Mouse (Mus musculus): ENCODE results near the gene Fam184a. TPM values are rescaled to one million over a fixed set of nuclear protein-coding genes. Genes with fewer than 3 reads are reported as not detected.
"Not testable (repeated sequence)": the region's sequence is repeated elsewhere in the genome, so short reads cannot be mapped to it uniquely, and the experiment has no call there.

The Fam184a gene
- total RNA-seq, 2 experiments from 2014 or later, result not detected

DNA sequence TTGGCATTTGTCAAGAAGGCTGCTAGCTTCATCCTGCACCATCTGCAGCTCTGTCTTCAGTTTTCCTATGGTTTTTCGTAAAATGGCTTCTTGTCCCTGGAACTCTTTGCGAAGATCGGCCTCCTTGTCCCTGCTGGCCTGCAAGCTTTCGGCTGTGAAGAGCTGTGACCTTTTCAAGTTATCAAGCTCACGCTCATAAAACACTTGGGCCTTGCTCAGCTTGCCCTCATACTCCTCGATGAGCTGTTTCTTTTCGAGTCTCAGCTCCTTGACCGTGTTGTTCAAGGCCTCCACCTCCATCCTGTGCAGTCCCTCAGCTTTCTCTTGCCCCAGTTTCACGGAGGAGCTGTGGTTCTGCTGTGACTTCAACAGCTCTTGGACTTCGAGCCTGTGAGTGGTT is 52.4 kb downstream of the Fam184a start:
- ATAC-seq (replicated peaks; ENCODE audit: low FRiP score, poor library complexity, severe bottlenecking), result no peak

DNA sequence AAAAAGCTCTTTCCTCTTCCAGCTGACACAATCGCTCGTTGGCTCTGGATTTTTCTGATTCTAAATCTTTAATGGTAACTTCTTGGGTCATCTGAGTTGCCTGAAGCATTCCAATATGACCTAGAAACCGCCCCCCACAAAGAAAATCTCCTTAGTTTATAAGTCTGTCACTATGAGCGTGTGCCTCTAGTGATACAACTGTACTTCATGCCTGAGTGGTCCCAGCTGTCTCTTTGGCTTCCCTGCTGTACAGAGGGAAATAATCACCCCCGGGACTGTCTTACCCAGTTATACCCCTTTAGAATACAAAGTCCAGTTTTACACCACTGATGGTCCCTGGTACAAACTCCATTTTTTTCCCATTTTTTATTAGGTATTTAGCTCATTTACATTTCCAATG is 56.2 kb downstream of the Fam184a start:
- ATAC-seq (replicated peaks; ENCODE audit: low FRiP score, poor library complexity, severe bottlenecking), result no peak

DNA sequence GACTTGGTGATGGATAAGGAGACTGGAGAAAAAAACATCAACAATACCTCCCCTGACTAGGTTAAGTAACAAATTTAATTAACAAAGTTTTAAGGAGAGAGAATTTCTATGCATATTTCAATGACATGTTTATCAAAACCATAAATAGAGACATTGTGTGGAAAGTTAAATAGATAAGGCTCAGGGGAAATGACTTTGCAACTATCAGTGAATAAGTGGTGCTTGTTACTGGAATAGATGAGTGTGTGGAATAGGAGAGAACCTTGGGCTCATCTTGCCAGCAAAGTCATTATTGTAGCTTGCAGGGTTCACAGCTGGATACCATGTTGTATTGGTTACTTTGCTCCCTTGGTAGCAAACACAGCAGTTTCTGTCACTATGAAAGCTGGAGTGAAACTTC is 59.7 kb downstream of the Fam184a start:
- ATAC-seq (replicated peaks; ENCODE audit: low FRiP score, poor library complexity, severe bottlenecking), result no peak

DNA sequence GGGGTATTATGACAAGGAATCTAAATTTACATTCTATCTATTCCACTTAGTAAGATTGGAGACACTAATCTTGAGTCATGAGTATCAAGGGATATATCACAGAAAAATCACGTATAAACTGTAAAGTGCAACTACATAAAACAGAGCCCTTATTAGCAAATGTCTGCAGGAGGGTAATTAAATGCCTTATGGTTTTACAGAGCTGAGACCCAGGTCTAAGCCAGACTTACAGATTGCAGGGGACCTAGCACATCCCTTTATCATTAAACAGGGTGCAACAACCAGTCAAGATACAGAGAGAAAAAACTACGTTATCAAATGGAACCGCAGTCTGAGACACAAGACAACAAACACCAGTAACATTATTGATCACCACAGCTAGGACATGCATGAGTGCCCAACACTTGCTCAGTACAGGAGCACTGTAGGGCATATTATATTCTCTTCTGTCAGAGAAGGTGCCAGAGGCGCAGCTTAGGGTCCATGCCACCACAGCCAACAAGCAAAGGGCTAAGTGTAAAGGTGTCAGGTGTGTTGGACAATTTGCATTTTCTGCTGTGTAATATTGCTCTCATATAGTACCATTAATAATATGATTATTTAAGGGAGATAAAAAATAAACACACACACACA is 61.9 kb downstream of the Fam184a start:
- ATAC-seq (replicated peaks; ENCODE audit: low FRiP score, poor library complexity, severe bottlenecking), result no peak

DNA sequence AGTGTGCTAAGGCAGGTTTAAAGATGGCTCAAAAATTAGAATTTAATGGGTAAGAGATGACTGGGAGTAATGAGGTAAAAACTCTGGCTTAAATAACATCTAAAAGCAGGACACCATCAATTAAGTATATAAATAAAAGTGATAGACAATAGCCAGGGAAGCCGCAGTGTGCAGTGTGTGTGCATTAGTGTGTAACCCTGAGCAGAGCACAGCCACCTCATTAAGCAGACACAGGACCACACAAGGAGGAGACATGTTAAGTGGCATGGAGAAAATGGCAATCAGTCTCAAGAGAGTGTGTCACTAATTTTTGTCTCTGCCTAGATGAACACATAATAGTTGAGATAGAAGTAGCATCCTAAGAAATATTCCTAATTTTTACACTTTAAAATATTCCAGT is 62.4 kb downstream of the Fam184a start:
- no peak for ATAC-seq (replicated peaks; ENCODE audit: low FRiP score, poor library complexity, severe bottlenecking)

DNA sequence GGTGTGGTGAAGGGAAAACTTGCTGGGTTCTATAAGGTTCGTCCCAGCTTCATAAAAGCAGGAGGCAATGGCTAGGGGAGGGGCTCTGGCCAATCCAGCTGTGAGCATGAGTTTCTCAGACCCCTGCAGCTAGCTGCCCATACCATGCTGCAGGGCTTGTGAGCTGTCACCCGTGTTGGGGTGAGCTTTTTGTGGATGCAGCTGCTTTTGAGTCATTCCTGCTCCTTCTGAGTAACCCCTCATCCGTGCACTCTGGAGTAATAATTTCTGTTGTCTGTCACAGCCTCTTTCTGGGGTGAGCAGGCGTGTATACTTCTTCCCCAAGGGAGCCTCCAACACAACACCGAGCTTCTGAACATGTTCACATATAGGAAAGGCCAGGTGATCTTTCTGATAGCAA is 63.0 kb downstream of the Fam184a start:
- ATAC-seq (replicated peaks; ENCODE audit: low FRiP score, poor library complexity, severe bottlenecking), result no peak

DNA sequence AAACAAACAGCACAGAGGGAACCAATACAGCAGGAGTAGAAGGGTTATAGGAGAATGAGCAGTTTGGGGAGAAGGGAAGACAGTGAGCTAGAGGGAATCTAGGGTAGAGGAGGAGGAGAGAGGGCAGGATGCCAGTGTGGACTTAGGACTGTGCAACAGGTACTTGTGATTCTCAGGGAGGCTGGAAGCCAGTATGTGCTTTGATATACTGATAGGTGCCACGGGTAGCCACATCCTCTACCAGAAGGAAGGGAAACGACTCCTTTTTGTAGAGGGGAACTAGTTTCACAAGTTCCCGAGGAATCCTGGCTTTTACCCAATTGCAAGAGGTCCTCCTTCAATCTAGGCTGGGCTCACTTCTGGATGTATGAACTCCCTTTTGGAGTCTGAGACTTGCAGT is 65.1 kb downstream of the Fam184a start:
- no peak for ATAC-seq (replicated peaks; ENCODE audit: low FRiP score, poor library complexity, severe bottlenecking)

DNA sequence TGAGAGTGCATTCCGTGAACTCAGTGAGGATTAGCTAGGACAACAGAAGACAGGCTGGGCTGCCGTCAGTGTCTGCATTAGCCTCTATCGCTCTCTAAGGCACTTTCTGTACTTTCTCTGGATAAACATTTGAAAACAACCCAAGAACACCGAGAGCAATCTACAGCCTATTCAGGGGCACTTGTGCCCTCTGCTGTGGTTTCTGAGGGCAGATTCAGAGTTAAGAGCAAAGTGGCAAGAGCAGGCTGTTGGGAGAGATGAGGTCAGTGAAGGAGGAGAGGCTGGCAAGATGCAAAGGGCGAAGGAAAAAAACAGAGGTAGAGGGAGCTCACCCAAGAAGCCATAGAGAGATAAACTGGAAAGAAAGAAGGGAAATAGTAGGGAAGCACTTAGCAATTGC is 67.7 kb downstream of the Fam184a start:
- ATAC-seq (replicated peaks; ENCODE audit: low FRiP score, poor library complexity, severe bottlenecking), result no peak

DNA sequence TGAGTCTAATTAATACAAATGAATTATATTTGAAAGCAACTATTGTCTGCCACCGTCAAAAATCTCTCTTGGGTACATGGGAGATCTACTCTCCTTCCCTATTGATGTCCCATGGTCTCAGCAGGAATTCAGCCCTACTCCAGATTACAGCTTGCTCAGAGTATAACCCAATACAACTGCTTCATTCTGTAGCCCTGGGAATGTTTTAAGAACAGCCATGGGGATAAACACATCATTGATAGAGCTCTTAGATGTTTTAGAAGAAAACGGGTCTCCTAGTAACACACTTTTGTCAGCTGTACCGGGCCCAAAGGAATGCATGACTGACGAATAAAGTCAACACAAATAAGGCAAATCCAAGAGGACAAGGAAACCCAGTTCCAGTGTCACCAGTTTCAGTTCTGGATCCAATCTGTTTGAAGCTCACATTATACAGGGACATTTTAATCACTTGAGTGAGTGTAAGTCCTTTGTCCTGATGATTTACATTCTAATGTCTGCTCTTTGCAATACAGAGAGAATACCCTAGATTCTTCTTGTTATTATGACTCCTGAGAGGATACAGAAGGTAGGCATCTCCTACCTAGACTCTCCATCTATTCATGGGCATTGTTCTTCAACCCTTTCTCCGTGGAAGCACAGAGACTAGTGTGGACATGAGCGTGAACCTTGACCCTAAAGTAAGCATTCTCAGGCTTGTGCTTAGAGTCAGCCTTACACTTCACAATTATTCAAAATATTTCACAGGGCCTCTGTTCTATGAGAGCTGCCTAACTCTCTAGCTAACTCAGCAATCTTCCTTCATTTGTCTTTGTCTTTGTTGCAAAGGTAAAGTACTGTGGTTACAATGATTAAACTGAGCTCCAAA is 71.0 kb downstream of the Fam184a start:
- no peak for ATAC-seq (replicated peaks; ENCODE audit: low FRiP score, poor library complexity, severe bottlenecking)

DNA sequence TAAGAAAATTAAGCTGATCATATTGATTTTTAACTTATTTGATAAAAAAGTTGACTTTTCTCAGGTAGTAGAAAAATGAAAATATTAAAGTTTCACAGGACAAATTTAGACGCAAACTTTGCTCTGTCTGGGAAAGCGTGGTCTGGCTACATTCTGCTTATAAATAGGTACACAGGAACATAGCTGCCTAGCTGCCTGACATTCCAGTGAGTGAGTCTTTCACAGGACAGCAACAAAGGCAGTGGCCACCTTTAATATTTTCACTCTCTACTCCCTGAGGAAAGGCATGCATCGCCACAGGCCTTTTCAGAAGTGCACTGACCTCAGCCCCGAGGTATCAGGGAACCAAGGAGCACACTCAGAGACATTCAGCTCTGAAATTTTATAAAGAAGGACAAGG is 89.1 kb downstream of the Fam184a start:
- no peak for ATAC-seq (replicated peaks; ENCODE audit: low FRiP score, poor library complexity, severe bottlenecking)

DNA sequence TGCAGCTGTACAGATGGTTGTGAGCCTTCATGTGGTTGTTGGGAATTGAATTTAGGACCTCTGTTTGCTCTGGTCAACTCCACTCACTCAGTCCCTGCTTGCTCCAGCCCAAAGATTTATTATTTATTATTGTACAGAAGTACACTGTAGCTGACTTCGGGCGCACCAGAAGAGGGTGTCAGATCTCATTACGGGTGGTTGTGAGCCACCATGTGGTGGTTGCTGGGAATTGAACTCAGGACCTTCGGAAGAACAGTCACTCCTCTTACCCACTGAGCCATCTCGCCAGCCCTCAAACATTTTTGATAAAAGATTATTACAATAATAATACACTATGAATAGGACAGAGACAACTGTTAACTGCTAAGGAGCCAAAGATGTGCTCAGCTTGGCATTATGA is 96.7 kb downstream of the Fam184a start:
- ATAC-seq (replicated peaks; ENCODE audit: low FRiP score, poor library complexity, severe bottlenecking), result not testable (repeated sequence)

DNA sequence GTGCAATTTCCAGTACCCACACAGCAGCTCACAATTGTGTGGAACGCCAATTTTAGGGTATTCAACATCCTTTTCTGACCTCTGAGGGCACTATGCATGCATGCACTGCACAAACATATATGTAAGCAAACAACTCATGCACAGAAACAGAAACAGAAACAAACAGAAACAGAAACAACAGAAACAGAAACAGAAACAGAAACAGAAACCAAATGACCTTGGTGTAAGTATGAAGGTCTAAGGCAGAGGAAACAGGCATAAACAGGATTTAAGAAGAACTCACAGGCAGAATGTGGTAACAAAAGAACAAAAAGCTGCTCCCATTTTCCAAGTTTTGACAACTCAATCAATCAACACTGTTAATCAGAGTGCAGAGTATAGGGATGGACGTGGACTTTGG is 100.2 kb downstream of the Fam184a start:
- ATAC-seq (replicated peaks; ENCODE audit: low FRiP score, poor library complexity, severe bottlenecking), result no peak

DNA sequence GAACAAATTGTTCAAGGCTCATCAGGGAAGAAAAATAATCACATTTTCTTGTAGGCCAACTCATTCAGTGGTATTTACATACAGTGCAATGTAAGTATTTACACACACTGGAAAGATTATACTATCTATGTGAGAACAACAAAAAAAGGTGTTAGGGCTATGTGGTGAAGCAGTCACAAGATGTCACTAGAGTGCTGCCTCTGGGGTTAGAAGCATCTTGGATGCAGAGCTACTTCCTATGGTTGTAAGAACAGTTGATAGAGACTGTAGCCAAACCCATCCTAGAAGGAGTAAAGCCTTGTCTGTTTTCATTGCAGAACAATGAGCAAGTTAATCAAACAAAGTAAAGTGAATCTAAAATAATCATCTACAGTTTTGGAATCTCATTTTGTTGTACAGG is 109.4 kb downstream of the Fam184a start:
- no peak for ATAC-seq (replicated peaks; ENCODE audit: low FRiP score, poor library complexity, severe bottlenecking)

DNA sequence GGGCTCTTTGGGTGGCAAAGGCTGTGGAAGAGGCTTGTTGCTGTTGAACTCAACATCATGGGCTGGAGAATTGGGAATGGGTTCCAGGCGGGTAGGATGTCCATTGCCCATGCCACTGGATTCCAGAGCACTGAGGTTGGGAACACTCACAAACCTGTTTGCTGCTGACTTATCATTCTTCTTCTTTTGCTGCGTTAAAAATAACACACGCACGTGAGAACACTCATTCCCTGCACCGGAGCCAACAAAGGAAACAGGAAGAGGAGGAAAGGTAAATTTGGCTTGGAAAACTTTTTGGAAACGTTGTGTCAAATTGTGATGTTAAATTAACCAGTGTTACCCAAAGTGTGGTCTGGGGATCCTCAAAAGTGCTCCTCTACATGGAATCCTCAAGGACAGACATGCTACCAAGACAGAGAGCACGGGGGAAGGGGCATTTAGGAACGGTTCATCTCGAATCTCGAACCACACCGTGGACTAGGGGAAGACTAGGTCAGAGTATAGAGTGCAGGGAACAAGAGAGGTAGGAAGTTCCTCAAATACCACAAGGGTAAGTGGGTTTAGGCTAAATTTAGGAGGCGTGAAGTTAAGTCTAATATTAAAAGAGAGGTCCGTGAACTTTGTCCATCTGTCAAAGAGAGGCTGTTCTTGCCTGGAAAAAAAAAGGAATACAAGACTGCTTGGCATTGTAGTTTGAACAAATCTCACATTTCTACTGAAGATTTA is 115.5 kb downstream of the Fam184a start:
- ATAC-seq (replicated peaks; ENCODE audit: low FRiP score, poor library complexity, severe bottlenecking), result no peak

DNA sequence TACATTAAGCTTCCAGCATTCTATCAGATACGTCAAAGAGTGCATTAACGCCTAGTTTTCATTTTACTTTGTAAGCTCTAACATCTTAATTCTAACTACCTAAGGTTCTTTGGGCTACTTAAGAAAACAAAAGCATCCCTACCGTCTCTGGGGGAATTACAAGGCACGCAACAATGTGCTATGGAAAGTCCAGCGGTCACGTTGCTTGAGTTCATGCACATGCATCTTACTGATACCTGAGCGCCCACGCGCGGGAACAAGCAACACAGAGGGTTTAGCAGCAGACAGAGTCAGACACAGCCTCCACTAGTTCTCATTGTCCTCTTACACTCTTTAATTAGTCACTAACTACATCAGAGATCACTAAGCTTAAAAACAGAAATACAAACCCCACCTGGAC is 116.8 kb downstream of the Fam184a start:
- no peak for ATAC-seq (replicated peaks; ENCODE audit: low FRiP score, poor library complexity, severe bottlenecking)

DNA sequence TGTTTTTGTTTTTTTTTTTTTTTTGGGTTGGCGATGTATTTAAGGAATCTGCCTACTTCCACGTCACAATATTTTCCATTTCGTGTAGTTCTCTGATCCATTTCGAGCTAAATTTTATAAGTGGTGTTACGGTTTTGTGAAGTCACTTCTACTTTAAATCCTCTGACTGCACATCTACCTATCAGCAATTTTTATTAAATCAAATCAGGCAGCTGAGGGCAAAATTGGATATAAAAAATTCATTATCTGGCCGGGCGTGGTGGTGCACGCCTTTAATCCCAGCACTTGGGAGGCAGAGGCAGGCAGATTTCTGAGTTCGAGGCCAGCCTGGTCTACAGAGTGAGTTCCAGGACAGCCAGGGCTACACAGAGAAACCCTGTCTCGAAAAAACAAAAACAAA is 120.6 kb downstream of the Fam184a start, which contains the start of gene Mcm9:
Gene Mcm9, minus strand, starts transcription at position 101 of the 400 bp plus-strand sequence.
- ATAC-seq (replicated peaks; ENCODE audit: low FRiP score, poor library complexity, severe bottlenecking), result not testable (repeated sequence)

DNA sequence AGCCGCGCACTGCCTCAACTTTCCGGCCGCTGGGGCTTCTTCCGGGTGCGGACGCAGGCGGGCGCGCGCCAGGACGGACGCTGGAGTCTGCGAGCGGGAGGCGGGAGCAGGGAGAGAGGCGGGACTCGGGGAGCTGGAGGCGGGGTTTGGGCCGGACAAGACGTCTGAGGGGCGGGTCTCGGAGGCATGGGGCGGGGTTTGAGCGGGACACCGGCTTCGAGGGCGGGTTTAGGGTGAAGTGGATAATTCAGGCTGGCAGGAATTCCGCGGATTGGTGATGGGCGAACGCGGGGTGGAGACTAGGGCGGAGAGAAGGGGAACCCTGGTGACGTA is 121.0 kb downstream of the Fam184a start:
- ATAC-seq (replicated peaks; ENCODE audit: low FRiP score, poor library complexity, severe bottlenecking), result peak; percentile 97

DNA sequence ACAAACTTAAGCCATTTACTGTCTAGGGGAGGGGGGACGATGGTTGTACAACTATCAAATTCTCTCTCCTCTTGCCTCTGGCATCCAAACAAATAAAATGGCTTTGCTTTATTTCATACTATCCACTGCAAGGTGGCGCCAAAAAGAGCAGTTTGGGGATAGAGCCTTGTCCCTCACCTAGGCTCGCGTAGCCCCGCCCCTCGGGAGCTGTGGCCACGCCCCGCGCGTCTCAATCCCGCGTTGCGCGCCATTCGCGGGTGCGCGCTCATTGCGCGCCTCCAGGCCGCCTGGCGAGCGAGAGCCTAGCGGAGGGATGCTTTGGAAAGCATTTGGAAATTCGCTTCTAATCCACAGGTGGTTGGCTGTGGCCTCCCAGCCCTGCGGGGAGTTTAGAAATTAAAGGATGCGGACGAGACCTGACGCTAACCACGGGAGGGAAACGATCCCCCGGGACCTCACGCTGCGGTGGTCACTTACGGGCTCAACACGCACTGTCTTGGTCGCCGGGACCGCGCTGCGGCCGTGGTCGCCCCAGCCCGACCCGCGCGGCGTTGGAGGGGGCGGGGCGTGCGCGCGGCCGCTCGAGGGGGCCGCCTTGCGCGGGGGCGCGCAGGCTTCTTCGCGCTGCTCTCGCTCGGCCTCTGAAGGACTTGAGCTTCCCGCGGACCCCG is 121.5 kb downstream of the Fam184a start:
- ATAC-seq (replicated peaks; ENCODE audit: low FRiP score, poor library complexity, severe bottlenecking), result peak; percentile 90

DNA sequence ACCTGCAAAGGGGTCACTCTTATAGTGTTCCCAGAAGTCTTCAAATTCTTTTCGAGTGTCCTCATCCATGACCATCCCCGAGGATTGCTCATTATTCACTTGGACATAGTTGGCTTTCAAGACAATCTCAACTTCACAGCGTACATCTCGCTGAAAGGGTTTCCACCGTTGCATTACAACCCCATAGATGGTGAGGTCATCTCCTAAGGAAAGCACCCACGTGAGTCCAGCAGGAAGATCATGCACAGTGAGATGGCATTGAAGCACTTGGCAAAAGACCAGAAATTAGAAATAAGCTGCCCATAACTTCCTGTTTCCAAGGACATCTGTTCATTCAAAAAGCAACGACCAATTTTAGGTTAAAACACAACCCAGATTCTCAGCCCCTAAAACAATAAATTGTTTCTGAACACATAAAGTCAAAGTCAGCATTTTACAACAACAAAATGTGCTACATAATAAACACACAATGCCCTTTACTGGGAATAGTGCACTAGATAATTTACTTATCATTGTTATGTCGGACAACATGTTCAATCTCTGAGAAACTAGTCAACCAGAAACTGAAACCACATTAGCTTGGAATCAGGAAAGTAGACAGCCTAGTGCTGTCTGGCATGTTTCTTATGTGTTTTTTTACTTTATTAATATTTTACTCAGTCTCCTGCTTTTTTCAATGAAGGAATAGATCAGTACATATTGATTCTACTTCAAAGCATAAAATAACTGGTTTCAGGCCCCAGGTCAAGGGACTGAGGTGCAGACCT is 134.9 kb downstream of the Fam184a start:
- no peak for ATAC-seq (replicated peaks; ENCODE audit: low FRiP score, poor library complexity, severe bottlenecking)

DNA sequence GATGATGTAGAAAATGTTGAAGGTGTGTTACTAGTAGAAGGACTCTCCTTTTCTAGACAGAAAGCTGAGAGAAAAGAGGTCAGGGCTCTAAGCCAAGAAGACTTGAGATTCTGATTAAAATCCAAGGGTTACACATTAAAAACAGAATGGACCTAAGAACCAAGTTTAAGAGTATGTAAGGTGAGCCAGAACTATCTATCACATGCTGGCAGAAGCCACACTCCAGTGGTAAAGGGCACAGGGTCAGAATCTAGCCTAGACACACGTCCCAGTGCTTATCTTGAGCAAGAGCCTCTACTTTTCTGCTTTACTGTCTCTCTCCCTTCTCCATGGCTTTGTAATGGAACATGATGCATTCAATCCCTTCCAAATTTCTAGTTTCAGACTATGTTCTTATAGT is 137.0 kb downstream of the Fam184a start:
- no peak for ATAC-seq (replicated peaks; ENCODE audit: low FRiP score, poor library complexity, severe bottlenecking)
